Mouse (Mus musculus): Measurements from ENCODE around the gene Vmn2r1. TPM values are rescaled to one million over a fixed set of nuclear protein-coding genes. Genes with fewer than 3 reads are reported as not detected.

Gene Vmn2r1
- polyA plus RNA-seq (2012) = not detected in 2 replicates

- no peak for TF ChIP-seq GATA1 (IDR thresholded peaks at IDR 0.05; ENCODE audit: low read length)
Observed at GRCm38 (mm10) chr3:64081247-64081646, at the start of gene Vmn2r1. Gene Vmn2r1, plus strand, starts transcription at chr3:64081547.

- no peak for TF ChIP-seq GATA1 (IDR thresholded peaks at IDR 0.05; ENCODE audit: low read length)
Observed at GRCm38 (mm10) chr3:64038136-64038841, 43.1 kb upstream of the Vmn2r1 start.

- no peak for TF ChIP-seq GATA1 (IDR thresholded peaks at IDR 0.05; ENCODE audit: low read length)
Observed at GRCm38 (mm10) chr3:64039818-64040784, 41.2 kb upstream of the Vmn2r1 start.

- TF ChIP-seq GATA1 (IDR thresholded peaks at IDR 0.05; ENCODE audit: low read length) = no peak
Observed at GRCm38 (mm10) chr3:64112707-64113106, 31.4 kb downstream of the Vmn2r1 start.

GRCm38 (mm10) chr3:64113352-64114046 lies 32.2 kb downstream of the Vmn2r1 start:
- no peak for TF ChIP-seq GATA1 (IDR thresholded peaks at IDR 0.05; ENCODE audit: low read length)

- no peak for TF ChIP-seq GATA1 (IDR thresholded peaks at IDR 0.05; ENCODE audit: low read length)
Observed at GRCm38 (mm10) chr3:64141878-64142508, 60.6 kb downstream of the Vmn2r1 start, which contains the start of gene Vmn2r2. Gene Vmn2r2, minus strand, starts transcription at chr3:64141928.

Other genes starting within 250 kb of the Vmn2r1 start
- not detected in 2 replicates for gene Plch1, start 182.1 kb upstream of the Vmn2r1 start, polyA plus RNA-seq (2012)
- 5.4 and 8.1 TPM in 2 replicates for gene E130311K13Rik, start 152.1 kb upstream of the Vmn2r1 start, polyA plus RNA-seq (2012)
- 16.5 and 22.1 TPM in 2 replicates for gene Slc33a1, start 116.8 kb upstream of the Vmn2r1 start, polyA plus RNA-seq (2012)
- 3.3 and 3.6 TPM in 2 replicates for gene Gmps, start 105.4 kb upstream of the Vmn2r1 start, polyA plus RNA-seq (2012)
- not detected in 2 replicates for gene Vmn2r2, start 60.4 kb downstream of the Vmn2r1 start, polyA plus RNA-seq (2012)
- gene Vmn2r3, start 208.2 kb downstream of the Vmn2r1 start, polyA plus RNA-seq (2012) = not detected in 2 replicates